Mouse (Mus musculus): ENCODE results near the gene Cnot2.

Gene Cnot2

GRCm38 (mm10) chr10:116564828-116565602 is 16.3 kb downstream of the Cnot2 start:
- in situ Hi-C loops (cut with MboI, MseI), result loop anchor here (25.0 kb wide), 1 partner anchor 1097 kb away; no protein-coding TSS in a partner anchor

GRCm38 (mm10) chr10:116562731-116563480 is 18.4 kb downstream of the Cnot2 start:
- in situ Hi-C loops (cut with MboI, MseI), result loop anchor here (25.0 kb wide), 1 partner anchor 1099 kb away; no protein-coding TSS in a partner anchor

DNA sequence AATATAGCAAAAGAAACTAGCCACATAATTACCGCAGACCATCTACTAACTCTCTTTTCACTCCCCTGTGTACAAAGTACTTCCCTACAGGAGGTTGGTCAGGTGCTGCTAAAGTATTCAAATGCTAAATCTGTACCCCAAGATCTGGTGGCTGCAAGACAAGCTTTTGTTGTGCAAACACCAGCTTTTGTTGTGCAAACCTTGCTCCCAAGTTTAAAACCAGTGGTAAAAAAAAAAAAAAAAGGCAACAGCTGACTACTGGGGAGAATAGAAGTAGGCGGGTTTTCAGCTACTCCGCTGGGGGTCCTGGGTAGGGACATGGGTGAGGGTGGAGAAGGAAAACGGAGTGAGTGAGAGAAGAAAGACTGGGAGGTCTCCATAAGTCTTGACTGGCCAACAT is 19.1 kb downstream of the Cnot2 start:
- in situ Hi-C loops (cut with MboI, MseI), result loop anchor here (25.0 kb wide), 1 partner anchor 1100 kb away; no protein-coding TSS in a partner anchor

- in situ Hi-C loops (cut with MboI, MseI), result loop anchor here (25.0 kb wide), 1 partner anchor 1103 kb away; no protein-coding TSS in a partner anchor
These were observed 22.1 kb downstream of the Cnot2 start for GRCm38 (mm10) chr10:116559171-116559570.

DNA sequence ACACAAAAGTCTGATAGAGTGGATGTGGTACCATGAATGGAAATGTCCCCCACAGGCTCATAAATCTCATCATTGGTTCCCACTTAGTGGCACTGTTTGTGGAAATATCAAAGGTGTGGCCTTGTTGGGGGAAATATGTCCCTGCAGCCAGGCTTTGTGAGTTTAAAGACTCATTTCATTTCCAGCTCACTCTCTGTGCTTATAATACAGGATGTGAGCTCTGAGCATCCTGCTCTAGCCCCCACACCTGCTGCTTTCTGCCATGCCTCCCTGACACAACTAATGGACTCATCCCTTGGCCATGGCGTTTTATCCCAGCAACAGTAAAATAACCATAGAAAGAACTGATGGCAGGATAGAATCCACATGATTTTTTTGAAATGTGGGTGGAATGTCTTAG is 24.1 kb downstream of the Cnot2 start:
- in situ Hi-C loops (cut with MboI, MseI), result loop anchor here (25.0 kb wide), 1 partner anchor 1105 kb away; no protein-coding TSS in a partner anchor

- in situ Hi-C loops (cut with MboI, MseI), result loop anchor here (5.0 to 25.0 kb wide), 2 partner anchors 363 to 1108 kb away; no protein-coding TSS in a partner anchor
These were observed 26.9 kb downstream of the Cnot2 start for GRCm38 (mm10) chr10:116554434-116554833.

DNA sequence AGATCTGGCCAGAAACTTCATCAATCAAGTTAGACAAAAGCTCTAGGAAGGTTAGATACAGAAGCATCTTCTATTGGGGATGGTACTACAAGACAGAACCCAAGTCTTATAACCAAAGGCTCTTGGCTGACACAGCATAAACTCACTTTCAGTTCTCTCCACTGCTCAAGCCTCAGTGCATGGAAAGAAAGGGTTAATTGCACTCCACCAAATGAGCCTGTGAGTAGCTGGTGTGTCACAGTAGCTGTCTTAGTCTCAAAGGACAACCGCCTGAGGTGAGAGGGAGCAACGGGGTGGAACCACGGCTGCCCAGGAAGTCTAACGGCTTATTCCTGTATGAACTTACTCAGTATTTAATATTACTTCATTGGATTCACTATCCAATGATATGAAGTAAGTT is 33.4 kb downstream of the Cnot2 start:
- in situ Hi-C loops (cut with MboI, MseI), result no loop called here

DNA sequence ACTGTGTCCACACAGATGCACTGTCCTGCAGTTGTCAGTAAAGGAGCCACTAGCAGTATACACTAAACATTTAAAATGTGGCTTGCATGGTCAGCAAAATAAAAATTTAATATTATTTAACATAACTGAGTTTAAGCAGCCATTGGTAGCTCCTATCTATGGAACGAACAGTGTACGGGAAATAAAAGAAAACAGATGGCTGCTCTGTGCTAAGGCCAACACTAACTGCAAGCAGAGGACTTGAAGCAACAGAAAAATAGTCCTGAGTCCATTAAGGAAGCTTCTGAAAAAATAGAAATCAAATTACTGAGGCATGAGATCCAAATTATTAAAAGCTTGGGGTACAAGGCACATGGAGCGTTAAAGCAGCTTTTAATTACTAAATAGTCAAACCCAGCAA is 35.1 kb downstream of the Cnot2 start:
- in situ Hi-C loops (cut with MboI, MseI), result no loop called here

DNA sequence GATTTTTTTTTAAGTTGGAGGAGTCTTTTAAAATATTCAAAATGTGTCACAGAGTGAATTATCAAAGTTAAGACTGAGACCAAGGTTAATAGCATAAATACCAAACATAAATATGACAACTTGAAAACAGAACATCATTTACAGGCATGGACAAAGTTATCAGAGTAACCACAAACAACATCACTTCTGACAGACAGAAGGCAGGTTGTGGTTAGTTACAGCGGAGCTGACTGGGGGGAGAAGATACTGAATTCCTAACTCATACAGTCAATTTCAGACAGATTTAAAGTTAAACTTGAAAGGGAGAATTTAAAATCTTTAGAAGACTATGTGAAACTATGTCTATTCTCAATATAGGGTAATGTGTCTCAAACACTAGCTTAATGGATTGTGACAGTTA is 38.2 kb downstream of the Cnot2 start:
- in situ Hi-C loops (cut with MboI, MseI), result no loop called here

DNA sequence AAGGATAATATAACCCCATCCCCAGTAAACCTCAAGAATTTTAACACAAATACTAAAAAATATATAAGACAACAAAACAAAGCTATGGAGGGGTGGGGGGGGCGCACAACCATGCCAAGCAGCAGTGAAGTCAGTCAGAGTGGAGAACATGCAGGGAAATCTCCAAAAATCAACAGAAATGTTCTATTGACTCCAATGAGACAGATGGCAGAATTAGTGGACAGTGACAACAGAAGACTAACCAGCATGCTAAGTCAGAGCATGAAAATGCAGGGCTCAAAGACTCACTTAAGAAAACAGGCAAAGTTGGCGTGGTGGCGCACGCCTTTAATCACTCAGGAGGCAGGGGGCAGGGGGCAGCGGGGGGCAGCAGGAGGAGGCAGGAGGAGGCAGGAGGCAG is 40.6 kb downstream of the Cnot2 start:
- in situ Hi-C loops (cut with MboI, MseI), result no loop called here

DNA sequence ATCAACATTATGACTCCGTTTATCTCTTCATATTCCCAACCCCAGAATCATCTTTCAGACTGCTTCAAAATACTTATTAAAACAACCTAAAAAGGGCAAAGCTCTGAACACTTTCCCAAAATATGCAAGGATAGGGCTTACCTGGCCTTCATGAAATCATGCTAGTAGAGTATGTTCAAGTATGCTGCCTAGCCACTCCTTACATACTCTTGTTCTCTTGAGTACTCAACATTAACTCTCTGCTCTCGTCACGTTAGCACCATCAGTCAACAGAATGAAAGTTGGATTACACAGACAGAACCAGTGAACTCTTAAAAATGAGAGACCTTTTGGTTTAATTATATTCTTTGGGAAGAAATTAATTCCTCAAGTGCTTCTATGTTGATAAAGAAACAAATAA is 43.8 kb downstream of the Cnot2 start:
- in situ Hi-C loops (cut with MboI, MseI), result no loop called here

DNA sequence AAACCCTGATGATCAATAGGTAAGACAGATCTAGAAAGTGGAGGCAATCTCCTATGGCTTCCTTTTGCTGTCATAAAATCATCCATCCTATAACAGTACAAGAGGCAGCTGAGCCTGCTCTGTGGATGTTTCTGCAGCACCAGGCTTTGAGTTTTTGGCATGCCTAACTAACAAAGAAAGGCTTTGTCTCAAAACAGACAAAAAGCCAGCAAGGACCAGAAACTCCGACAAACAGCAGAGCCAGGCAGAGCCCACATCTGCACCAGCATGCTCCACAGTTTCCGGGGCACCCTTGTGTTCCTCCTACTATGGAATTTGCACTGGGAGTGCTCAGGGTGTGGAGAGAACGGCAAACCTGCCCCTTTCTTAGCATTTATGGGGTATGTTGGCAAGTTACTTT is 47.0 kb downstream of the Cnot2 start:
- in situ Hi-C loops (cut with MboI, MseI), result no loop called here

GRCm38 (mm10) chr10:116532561-116532960 is 48.8 kb downstream of the Cnot2 start:
- in situ Hi-C loops (cut with MboI, MseI), result no loop called here

- in situ Hi-C loops (cut with MboI, MseI), result no loop called here
These were observed 50.2 kb downstream of the Cnot2 start for GRCm38 (mm10) chr10:116531063-116531462.

DNA sequence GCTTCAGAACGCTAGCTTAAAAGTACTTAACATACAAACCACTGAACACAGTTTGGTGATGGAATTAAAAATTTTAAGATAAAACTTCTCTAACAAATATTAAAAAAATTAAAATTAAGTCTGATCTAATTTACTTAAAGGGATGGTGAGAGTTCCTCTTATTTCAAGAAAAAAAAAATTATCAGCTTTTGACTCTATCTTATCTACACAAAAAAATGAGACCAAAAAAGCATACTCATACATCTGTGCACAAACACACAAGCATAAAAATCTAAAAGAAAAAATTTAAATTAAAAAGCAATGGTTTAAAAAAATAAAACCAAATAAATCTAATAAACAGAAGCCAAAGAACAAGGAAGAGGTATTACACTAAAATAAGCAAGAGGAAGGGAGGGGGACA is 61.7 kb downstream of the Cnot2 start:
- in situ Hi-C loops (cut with MboI, MseI), result no loop called here

- in situ Hi-C loops (cut with MboI, MseI), result no loop called here
These were observed 65.7 kb downstream of the Cnot2 start for GRCm38 (mm10) chr10:116515590-116515989.

GRCm38 (mm10) chr10:116515158-116515557 is 66.2 kb downstream of the Cnot2 start:
- in situ Hi-C loops (cut with MboI, MseI), result no loop called here

GRCm38 (mm10) chr10:116513254-116513635 is 68.1 kb downstream of the Cnot2 start:
- in situ Hi-C loops (cut with MboI, MseI), result no loop called here

DNA sequence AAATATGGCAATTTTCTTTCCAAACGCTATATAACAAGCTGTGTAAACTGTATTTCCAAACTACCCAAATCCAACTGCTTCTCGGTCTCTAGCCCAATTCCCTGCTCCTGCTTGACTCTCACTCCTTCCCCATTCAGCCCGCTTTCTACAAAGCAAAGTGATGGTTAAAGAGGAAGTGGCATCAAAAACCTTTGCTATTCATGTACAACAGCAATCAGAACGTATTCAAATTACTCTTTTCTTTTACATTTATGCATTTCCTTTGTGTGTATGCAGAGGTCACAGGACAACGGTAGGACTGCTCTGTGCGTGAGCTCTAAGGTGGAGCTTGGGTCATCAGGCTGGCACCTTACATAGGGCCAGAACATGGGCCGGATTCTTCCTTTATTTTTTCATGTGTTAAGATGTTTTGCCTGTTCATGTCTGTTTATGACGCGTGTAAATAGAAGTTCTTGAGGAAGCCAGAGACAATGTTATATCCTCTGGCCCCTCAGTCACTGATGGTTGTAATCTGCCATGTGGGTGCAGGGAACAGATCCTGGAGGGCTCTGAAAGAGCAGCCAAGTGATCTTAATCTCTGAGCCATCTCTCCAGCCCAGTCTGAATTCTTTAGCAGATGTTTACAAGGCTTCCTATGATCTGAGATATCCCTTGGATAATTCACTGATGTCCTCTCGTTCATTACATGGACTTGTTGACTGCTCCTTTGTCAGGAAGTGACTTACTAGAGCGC is 68.6 kb downstream of the Cnot2 start:
- in situ Hi-C loops (cut with MboI, MseI), result no loop called here

- in situ Hi-C loops (cut with MboI, MseI), result no loop called here
These were observed 75.9 kb downstream of the Cnot2 start for GRCm38 (mm10) chr10:116505303-116506014.

DNA sequence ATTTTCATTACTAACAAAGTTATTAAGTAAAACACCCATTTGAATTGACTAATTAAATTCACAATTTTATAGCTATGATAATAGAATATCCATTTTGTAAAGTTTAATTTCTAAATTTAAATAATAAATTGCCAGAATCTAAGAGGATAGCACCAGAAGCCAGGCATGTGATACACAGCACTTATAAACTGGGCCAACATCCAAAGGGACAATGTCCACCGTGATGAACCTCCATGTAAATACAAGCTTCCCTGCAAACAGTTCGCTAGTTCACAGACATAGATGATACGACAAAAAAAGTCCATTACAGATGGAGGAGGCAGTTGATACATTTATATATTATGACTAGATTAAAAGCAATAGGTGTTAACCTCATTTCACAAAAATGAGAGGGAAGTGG is 88.5 kb downstream of the Cnot2 start:
- in situ Hi-C loops (cut with MboI, MseI), result no loop called here

Data from T-helper 1 cell (primary cell).